ENCODE assay signal across 9 mouse cellular contexts in the genomic region with DNA sequence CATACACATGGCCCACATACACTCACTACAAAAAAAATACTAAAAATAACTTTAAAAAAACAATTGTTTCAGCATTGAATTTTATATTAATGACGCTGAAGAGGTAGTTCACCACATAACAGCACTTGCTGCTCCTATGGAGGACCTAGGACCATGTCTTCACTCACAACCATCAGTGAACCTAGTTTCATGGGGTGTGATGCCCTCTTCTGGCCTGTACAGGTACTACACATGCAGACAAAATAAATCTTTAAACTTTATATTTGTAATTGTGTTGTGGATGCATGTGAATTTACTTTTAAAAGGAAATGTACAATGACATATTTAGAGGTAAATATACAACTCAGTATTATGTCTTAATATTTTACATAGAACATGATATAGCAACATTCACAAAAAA. TPM values are rescaled to one million over a fixed set of nuclear protein-coding genes. Genes with fewer than 3 reads are reported as not detected.
DNase-seq lines count a peak whose midpoint lies in the region; ATAC-seq and TF ChIP-seq lines count a peak whose summit lies in the region.
"Had no signal": no experiment of that assay in that cellular context is flagged by ENCODE, and none has a peak within 500 bp of the region (broad histone marks: within the 10 kb centered on the region; RNA-seq: fewer than 3 reads in every experiment).

No protein-coding gene starts in this region.

- no peak overlapping the region for H3K4me2 ChIP-seq in hindbrain, postnatal 0 days (ENCODE audit: low read depth, low read length)
- no peak overlapping the region for H3K4me2 ChIP-seq in hindbrain, embryonic 13.5 days
- no peak overlapping the region for H3K4me2 ChIP-seq in heart, embryonic 11.5 days

- DNase-seq in hindbrain, postnatal 0 days (ENCODE audit: low spot score) = no peak
- DNase-seq in testis, postnatal 14 days (ENCODE audit: low spot score) = no peak
- peak; percentile 8 for DNase-seq in thymus, postnatal 25 days
- DNase-seq in cerebellum, adult 2 months = no peak
- DNase-seq: cerebellum, adult 11 months had no signal

- ATAC-seq in hindbrain, postnatal 0 days = no peak
- ATAC-seq in hindbrain, embryonic 13.5 days (ENCODE audit: low FRiP score) = no peak
- no peak for ATAC-seq in heart, embryonic 11.5 days (replicated peaks; ENCODE audit: insufficient number of reproducible peaks, low FRiP score, low TSS enrichment)

- H3K4me3 ChIP-seq in hindbrain, postnatal 0 days (ENCODE audit: low read length) = no peak overlapping the region
- H3K4me3 ChIP-seq in hindbrain, embryonic 13.5 days = no peak overlapping the region
- H3K4me3 ChIP-seq in testis, adult 2 months (ENCODE audit: control insufficient read depth, low read depth, low read length) = no peak overlapping the region
- no peak overlapping the region for H3K4me3 ChIP-seq in bone marrow, adult 2 months (replicated peaks; ENCODE audit: control insufficient read depth, low read depth, low read length)
- no peak overlapping the region for H3K4me3 ChIP-seq in heart, embryonic 11.5 days (ENCODE audit: low read depth, low read length)
- H3K4me3 ChIP-seq in cerebellum, adult 2 months (replicated peaks; ENCODE audit: insufficient read depth, low read depth, low read length) = no peak overlapping the region

- peak; percentile 64 for TF ChIP-seq CTCF in hindbrain, postnatal 0 days (IDR thresholded peaks at IDR 0.05; ENCODE audit: low read depth)
- peak; percentile 23; the same call in 1 of the 2 replicates for TF ChIP-seq CTCF in testis, adult 2 months (IDR thresholded peaks at IDR 0.05; ENCODE audit: control insufficient read depth, insufficient read depth, insufficient replicate concordance, low read depth, low read length)
- TF ChIP-seq CTCF in bone marrow, adult 2 months (IDR thresholded peaks at IDR 0.05; ENCODE audit: control insufficient read depth, insufficient read depth, low read length) = peak; percentile 32; the same call in 1 of the 2 replicates
- no peak; the same call in 1 of the 2 replicates for TF ChIP-seq CTCF in cerebellum, adult 2 months (IDR thresholded peaks at IDR 0.05; ENCODE audit: borderline replicate concordance, insufficient read depth, low read depth, low read length)

- H3K9ac ChIP-seq in hindbrain, postnatal 0 days (replicated peaks; ENCODE audit: low read length) = no peak overlapping the region
- no peak overlapping the region for H3K9ac ChIP-seq in hindbrain, embryonic 13.5 days
- no peak overlapping the region for H3K9ac ChIP-seq in heart, embryonic 11.5 days (ENCODE audit: low read depth, low read length)

- H3K27me3 ChIP-seq in hindbrain, postnatal 0 days (ENCODE audit: insufficient read depth, low read length) = no peaks in the 10 kb centered on the region
- no peaks in the 10 kb centered on the region for H3K27me3 ChIP-seq in hindbrain, embryonic 13.5 days
- no peaks in the 10 kb centered on the region for H3K27me3 ChIP-seq in testis, adult 2 months (ENCODE audit: control insufficient read depth, insufficient read depth, low read length)
- H3K27me3 ChIP-seq in heart, embryonic 11.5 days (ENCODE audit: control insufficient read depth, insufficient read depth, low read length) = no peaks in the 10 kb centered on the region
- no peaks in the 10 kb centered on the region for H3K27me3 ChIP-seq in cerebellum, adult 2 months (ENCODE audit: control insufficient read depth, insufficient read depth, low read length)

- H3K9me3 ChIP-seq in hindbrain, postnatal 0 days (ENCODE audit: low read length) = no peaks in the 10 kb centered on the region
- no peaks in the 10 kb centered on the region for H3K9me3 ChIP-seq in hindbrain, embryonic 13.5 days
- no peaks in the 10 kb centered on the region for H3K9me3 ChIP-seq in heart, embryonic 11.5 days (replicated peaks; ENCODE audit: control insufficient read depth, low read length)

- WGBS in hindbrain, postnatal 0 days = 57% methylated on average over 1 of the region's 1 CpGs
- 53% methylated on average over 1 of the region's 1 CpGs for WGBS in hindbrain, embryonic 13.5 days
- WGBS in bone marrow, adult 2 months = 63% methylated on average over 1 of the region's 1 CpGs
- 47% methylated on average over 1 of the region's 1 CpGs for WGBS in heart, embryonic 11.5 days (ENCODE audit: insufficient replicate concordance)
- WGBS in cerebellum, adult 2 months = 64% methylated on average over 1 of the region's 1 CpGs

- TF ChIP-seq POLR2A in testis, adult 2 months (IDR thresholded peaks at IDR 0.05; ENCODE audit: control insufficient read depth, low read depth, low read length) = no peak
- no peak for TF ChIP-seq POLR2A in bone marrow, adult 2 months (IDR thresholded peaks at IDR 0.05; ENCODE audit: borderline replicate concordance, control insufficient read depth, low read depth, low read length)
- TF ChIP-seq POLR2A in cerebellum, adult 2 months (IDR thresholded peaks at IDR 0.05; ENCODE audit: borderline replicate concordance, insufficient read depth, low read length) = no peak

- H3K36me3 ChIP-seq in hindbrain, postnatal 0 days (ENCODE audit: insufficient read depth, low read length) = 0 out of 2 replicates have a peak, but pooled peaks cover 1% of the 10 kb centered on the region
- peaks cover 2% of the 10 kb centered on the region for H3K36me3 ChIP-seq in hindbrain, embryonic 13.5 days
- no peaks in the 10 kb centered on the region for H3K36me3 ChIP-seq in testis, adult 2 months (ENCODE audit: control insufficient read depth, insufficient read depth, low read length)
- H3K36me3 ChIP-seq in heart, embryonic 11.5 days (ENCODE audit: control insufficient read depth, insufficient read depth, low read length) = no peaks in the 10 kb centered on the region

- H3K27ac ChIP-seq in hindbrain, postnatal 0 days = no peak overlapping the region
- H3K27ac ChIP-seq in hindbrain, embryonic 13.5 days = no peak overlapping the region
- H3K27ac ChIP-seq in testis, adult 2 months (ENCODE audit: control insufficient read depth, insufficient read depth, low read depth, low read length) = no peak overlapping the region
- H3K27ac ChIP-seq in bone marrow, adult 2 months (ENCODE audit: control insufficient read depth, insufficient read depth, low read depth, low read length, poor library complexity) = no peak overlapping the region
- no peak overlapping the region for H3K27ac ChIP-seq in heart, embryonic 11.5 days (ENCODE audit: low read depth, low read length)
- no peak overlapping the region for H3K27ac ChIP-seq in cerebellum, adult 2 months (ENCODE audit: insufficient read depth, low read length)

- H3K4me1 ChIP-seq in hindbrain, postnatal 0 days (ENCODE audit: insufficient read depth, low read length) = no peaks in the 10 kb centered on the region
- H3K4me1 ChIP-seq in hindbrain, embryonic 13.5 days (replicated peaks) = no peaks in the 10 kb centered on the region
- no peaks in the 10 kb centered on the region for H3K4me1 ChIP-seq in testis, adult 2 months (ENCODE audit: control insufficient read depth, insufficient read depth, low read length)
- peaks cover 1% of the 10 kb centered on the region; the same call in 1 of the 2 replicates for H3K4me1 ChIP-seq in bone marrow, adult 2 months (ENCODE audit: control insufficient read depth, insufficient read depth, low read length)
- H3K4me1 ChIP-seq in heart, embryonic 11.5 days (ENCODE audit: control insufficient read depth, insufficient read depth, low read length) = no peaks in the 10 kb centered on the region
- no peaks in the 10 kb centered on the region for H3K4me1 ChIP-seq in cerebellum, adult 2 months (ENCODE audit: control insufficient read depth, insufficient read depth, low read length)

RNA-seq across cellular contexts. Expression of gene Txndc16, which starts 21.5 kb away (rescaled TPM):
- total RNA-seq in hindbrain, postnatal 0 days (2014; rRNA removed) = 40.9 and 54.2 TPM in 2 replicates
- polyA plus RNA-seq in hindbrain, postnatal 0 days (2015; fragmentation: Nextera tagmentation; extraction: Ambion mirVana) = 33.6 and 33.7 TPM in 2 replicates
- polyA plus RNA-seq in hindbrain, embryonic 13.5 days (2015; fragmentation: Nextera tagmentation; extraction: Ambion mirVana) = 33.8 and 34.2 TPM in 2 replicates
- polyA plus RNA-seq in testis, adult 2 months (2012; rRNA removed) = 9.2 and 12.0 TPM in 2 replicates
- polyA plus RNA-seq in bone marrow, adult 2 months (2011; ENCODE audit: insufficient read depth, insufficient read length, low replicate concordance, missing spikeins) = 6.4 and 9.1 TPM in 2 replicates
- 12.5 and 13.2 TPM in 2 replicates for polyA plus RNA-seq in heart, embryonic 11.5 days (2014; fragmentation: Nextera tagmentation; extraction: Ambion mirVana)
- polyA plus RNA-seq in cerebellum, adult 2 months (2012; rRNA removed) = 42.6 and 45.2 TPM in 2 replicates

RNA-seq across cellular contexts. Expression of gene Gpr137c, which starts 22.1 kb away (rescaled TPM):
- total RNA-seq in hindbrain, postnatal 0 days (2014; rRNA removed) = 61.4 and 72.2 TPM in 2 replicates
- polyA plus RNA-seq in hindbrain, postnatal 0 days (2015; fragmentation: Nextera tagmentation; extraction: Ambion mirVana) = 14.1 and 15.7 TPM in 2 replicates
- 12.5 and 13.3 TPM in 2 replicates for polyA plus RNA-seq in hindbrain, embryonic 13.5 days (2015; fragmentation: Nextera tagmentation; extraction: Ambion mirVana)
- polyA plus RNA-seq in testis, adult 2 months (2012; rRNA removed) = 7.8 and 8.7 TPM in 2 replicates
- 1.4 and 1.6 TPM in 2 replicates for polyA plus RNA-seq in bone marrow, adult 2 months (2011; ENCODE audit: insufficient read depth, insufficient read length, low replicate concordance, missing spikeins)
- polyA plus RNA-seq in heart, embryonic 11.5 days (2014; fragmentation: Nextera tagmentation; extraction: Ambion mirVana) = 5.0 and 7.7 TPM in 2 replicates
- 38.7 and 43.6 TPM in 2 replicates for polyA plus RNA-seq in cerebellum, adult 2 months (2012; rRNA removed)
